Comparison of ENCODE assay signal across 7 mouse cellular contexts in genomic region chr1:144002715-144003066, GRCm38 (mm10). TPM values are rescaled to one million over a fixed set of nuclear protein-coding genes. Genes with fewer than 3 reads are reported as not detected.
DNase-seq lines count a peak whose midpoint lies in the region; ATAC-seq and TF ChIP-seq lines count a peak whose summit lies in the region.

No protein-coding gene starts in this region.

- no peaks in the 10 kb centered on the region for H3K27me3 ChIP-seq in CH12.LX (replicated peaks)
- no peaks in the 10 kb centered on the region for H3K27me3 ChIP-seq in heart, postnatal 0 days (ENCODE audit: control insufficient read depth, insufficient read depth, low read length)
- H3K27me3 ChIP-seq in lung, embryonic 15.5 days, result no peaks in the 10 kb centered on the region

- no peak for TF ChIP-seq CTCF in CH12.LX (conservative IDR thresholded peaks at IDR 0.05 in 1 of 2, IDR thresholded peaks at IDR 0.05 in 1 of 2; ENCODE audit: low read depth in 2 of 2, low read length in 2 of 2)
- no peak for TF ChIP-seq CTCF in heart, postnatal 0 days (IDR thresholded peaks at IDR 0.05; ENCODE audit: low read depth)

- ATAC-seq in heart, postnatal 0 days (ENCODE audit: insufficient read depth, low read depth), result no peak
- ATAC-seq in lung, embryonic 15.5 days (ENCODE audit: borderline replicate concordance, extremely low read depth, low FRiP score, low TSS enrichment), result no peak

- DNase-seq in CH12.LX (ENCODE audit: extremely low read depth) (peak; percentile 79), NIH3T3 (ENCODE audit: low read depth) (peak; percentile 23)
- no peak for DNase-seq in heart, postnatal 0 days (ENCODE audit: low spot score)
- DNase-seq in spleen, postnatal 4 days (ENCODE audit: low spot score in 2 of 2), result peak; percentile 26 to 67
- DNase-seq in adrenal gland, postnatal 4 days (ENCODE audit: low spot score in 2 of 2), result no peak
- DNase-seq in cerebellum, adult 9-11 months, result no peak

- H3K9ac ChIP-seq in CH12.LX (ENCODE audit: insufficient read depth, low read depth), result no peak overlapping the region
- H3K9ac ChIP-seq in heart, postnatal 0 days (replicated peaks; ENCODE audit: low read depth, low read length), result peak overlapping the region; percentile 84
- peak overlapping the region; percentile 60 for H3K9ac ChIP-seq in lung, embryonic 15.5 days

- H3K79me2 ChIP-seq in CH12.LX (replicated peaks; ENCODE audit: control insufficient read depth, extremely low read depth, insufficient read depth, poor library complexity, severe bottlenecking), result no peaks in the 10 kb centered on the region

- H3K9me3 ChIP-seq in CH12.LX (replicated peaks; ENCODE audit: low read length), result no peaks in the 10 kb centered on the region
- H3K9me3 ChIP-seq in heart, postnatal 0 days (replicated peaks; ENCODE audit: control insufficient read depth, low read length), result no peaks in the 10 kb centered on the region
- no peaks in the 10 kb centered on the region for H3K9me3 ChIP-seq in lung, embryonic 15.5 days

- H3K36me3 ChIP-seq in CH12.LX (replicated peaks in 1 of 2; ENCODE audit: control insufficient read depth in 1 of 2, insufficient read depth in 1 of 2, low read length in 1 of 2), result peaks cover 2 to 13% of the 10 kb centered on the region in 2 experiments
- peaks cover 20% of the 10 kb centered on the region for H3K36me3 ChIP-seq in heart, postnatal 0 days (replicated peaks; ENCODE audit: control insufficient read depth, insufficient read depth, low read length)
- H3K36me3 ChIP-seq in lung, embryonic 15.5 days, result 0 out of 2 replicates have a peak, but pooled peaks cover 9% of the 10 kb centered on the region

- TF ChIP-seq EP300 in CH12.LX (IDR thresholded peaks at IDR 0.05; ENCODE audit: low read length), result no peak
- no peak for TF ChIP-seq EP300 in heart, postnatal 0 days (IDR thresholded peaks at IDR 0.05; ENCODE audit: low read depth)

- in situ Hi-C loops in CH12.LX (cut with MboI; ENCODE audit: low pct_ligation_motif_present, low pct_unique_long_range_greater_than_20kb, low sequenced_read_pairs), result loop anchor here (10.0 to 25.0 kb wide), 2 partner anchors 185 to 188 kb away; partner anchors contain the start of gene Rgs13

- peaks cover 0 to 48% of the 10 kb centered on the region in 2 experiments; a peak in 2 of 4 replicates for H3K4me1 ChIP-seq in CH12.LX (ENCODE audit: control insufficient read depth in 1 of 2, insufficient read depth in 2 of 2)
- H3K4me1 ChIP-seq in heart, postnatal 0 days (ENCODE audit: control insufficient read depth, insufficient read depth), result peaks cover 13% of the 10 kb centered on the region; the same call in 1 of the 2 replicates
- 0 out of 2 replicates have a peak, but pooled peaks cover 5% of the 10 kb centered on the region for H3K4me1 ChIP-seq in lung, embryonic 15.5 days

- WGBS in heart, postnatal 0 days, result 62% methylated on average over 4 of the region's 4 CpGs
- 52% methylated on average over 4 of the region's 4 CpGs for WGBS in lung, embryonic 15.5 days

- dilution Hi-C loops in CH12.LX (cut with MboI; ENCODE audit: extremely low pct_ligation_motif_present, extremely low pct_unique_long_range_greater_than_20kb, low sequenced_read_pairs), result no loop called here

- H3K4me2 ChIP-seq in CH12.LX (ENCODE audit: insufficient read depth, low read depth, poor library complexity, severe bottlenecking), result peak overlapping the region; percentile 39
- peak overlapping the region; percentile 79 for H3K4me2 ChIP-seq in heart, postnatal 0 days (ENCODE audit: low read depth, low read length)
- H3K4me2 ChIP-seq in lung, embryonic 15.5 days, result peak overlapping the region; percentile 88

- H3K27ac ChIP-seq in CH12.LX (ENCODE audit: insufficient read depth, low read depth), result no peak overlapping the region
- no peak overlapping the region for H3K27ac ChIP-seq in heart, postnatal 0 days (ENCODE audit: low read depth)
- H3K27ac ChIP-seq in lung, embryonic 15.5 days, result no peak overlapping the region

- no peak for TF ChIP-seq RAD21 in CH12.LX (IDR thresholded peaks at IDR 0.05; ENCODE audit: low read depth, low read length)

- peak overlapping the region in 2 of 3 experiments; percentile 15 to 69 for H3K4me3 ChIP-seq in CH12.LX (replicated peaks in 1 of 3; ENCODE audit: low read depth in 2 of 3, low read length in 2 of 3, poor library complexity in 1 of 3)
- H3K4me3 ChIP-seq in heart, postnatal 0 days (ENCODE audit: low read depth, low read length), result peak overlapping the region; percentile 72
- peak overlapping the region; percentile 62 for H3K4me3 ChIP-seq in lung, embryonic 15.5 days

- TF ChIP-seq POLR2A in CH12.LX (IDR thresholded peaks at IDR 0.05; ENCODE audit: low read depth, low read length), result no peak

TF ChIP-seq in CH12.LX, 34 proteins besides CTCF, POLR2A, EP300 and RAD21:
- TF ChIP-seq HCFC1 (IDR thresholded peaks at IDR 0.05; ENCODE audit: low read depth, low read length) (no peak), MAFK (IDR thresholded peaks at IDR 0.05; ENCODE audit: insufficient replicate concordance, low read length) (no peak), MAX (IDR thresholded peaks at IDR 0.05; ENCODE audit: low read length) (no peak), SIN3A (IDR thresholded peaks at IDR 0.05; ENCODE audit: low read length) (0 out of 2 replicates have a peak, but pooled peaks have one; percentile 34), USF1 (IDR thresholded peaks at IDR 0.05; ENCODE audit: low read depth, low read length) (no peak), ETS1 (conservative IDR thresholded peaks at IDR 0.05; ENCODE audit: low read depth, low read length) (no peak), CHD2 (IDR thresholded peaks at IDR 0.05; ENCODE audit: low read length) (no peak), E2F4 (IDR thresholded peaks at IDR 0.05; ENCODE audit: insufficient replicate concordance, low read depth, low read length) (no peak), USF2 (conservative IDR thresholded peaks at IDR 0.05; ENCODE audit: low read depth, low read length) (no peak), IRF4 (IDR thresholded peaks at IDR 0.05; ENCODE audit: low read depth, low read length) (peak; percentile 65), MYC (IDR thresholded peaks at IDR 0.05; ENCODE audit: low read depth, low read length) (0 out of 2 replicates have a peak, but pooled peaks have one; percentile 18), JUND (conservative IDR thresholded peaks at IDR 0.05; ENCODE audit: low read depth, low read length) (no peak)

RNA-seq across cellular contexts. Expression of gene Rgs2, which starts 1.3 kb away (rescaled TPM):
- total RNA-seq in CH12.LX (2012; rRNA removed) (3.2 and 3.4 TPM in 2 replicates), CH12.LX (2014; rRNA removed) (10.8 and 11.0 TPM in 2 replicates)
- polyA plus RNA-seq in CH12.LX (2012; ENCODE audit: insufficient read length, low read depth), result 13.1 and 14.7 TPM in 2 replicates
- 7.7 and 14.6 TPM in 2 replicates for total RNA-seq in heart, postnatal 0 days (2014; rRNA removed; ENCODE audit: low replicate concordance)
- 41.7 and 45.8 TPM in 2 replicates for polyA plus RNA-seq in heart, postnatal 0 days (2015; fragmentation: Nextera tagmentation; extraction: Ambion mirVana)
- polyA plus RNA-seq in lung, embryonic 15.5 days (2015; fragmentation: Nextera tagmentation; extraction: Ambion mirVana), result 149 and 155 TPM in 2 replicates
- 100 to 1,000 TPM; 169 to 213 TPM for total RNA-seq in adrenal gland, postnatal 4 days (2021)

Comparison
In these comparisons a context has a peak if more than half of its experiments do, and no peak if none do; other contexts are left out.
1. DNase-seq: peak in CH12.LX (single experiment), NIH3T3 (single experiment) and spleen, postnatal 4 days (2 of 2); none in heart, postnatal 0 days (single experiment), adrenal gland, postnatal 4 days (0 of 2) and cerebellum, adult 9-11 months (single experiment).
2. RNA of gene Rgs2, which starts 1.3 kb away (total RNA-seq): 169 to 213 TPM in adrenal gland, postnatal 4 days; 3.2 to 11.0 TPM in CH12.LX and 7.7 to 14.6 TPM in heart, postnatal 0 days; every median in the first group is over 10 times any median in the second.
3. Peak in every context shown above with its lines, with median percentiles within 50 percentile points of each other: H3K4me2 ChIP-seq and H3K4me3 ChIP-seq.